Mouse (Mus musculus) C2C12 (cell line): ENCODE measurements around the gene Amacr.

Experiments
- CEBPB ChIP-seq: IDR thresholded peaks from one replicate; pipeline ENCODE4 v1.6.1; 2011; ENCODE audit warnings: low read depth, mild to moderate bottlenecking, control low read depth, moderate library complexity
- CTCF ChIP-seq: IDR thresholded peaks from one replicate; pipeline ENCODE4 v1.5.1; 2011; ENCODE audit not compliant: control insufficient read depth, insufficient read depth, insufficient read length

GRCm38 (mm10) chr15:11037711-11038110 lies 56.2 kb downstream of the Amacr start, which contains the start of gene Rxfp3:
- no peak for TF ChIP-seq CTCF
- TF ChIP-seq CEBPB = peak; percentile 3
